24 mouse cellular contexts compared by ENCODE assay signal in genomic region chr8:115026201-115026600, GRCm38 (mm10).
A peak's percentile ranks its signal among the peaks of the same experiment; 100 is the strongest.
DNase-seq lines count a peak whose midpoint lies in the region; ATAC-seq and TF ChIP-seq lines count a peak whose summit lies in the region.
"Had no signal": no experiment of that assay in that cellular context is flagged by ENCODE, and none has a peak within 500 bp of the region (broad histone marks: within the 10 kb centered on the region; RNA-seq: fewer than 3 reads in every experiment).

No protein-coding gene starts in this region.

- peaks cover 4% of the 10 kb centered on the region; the same call in 1 of the 2 replicates for H3K4me1 ChIP-seq in lung, embryonic 14.5 days (ENCODE audit: insufficient read depth)
- peaks cover 9% of the 10 kb centered on the region for H3K4me1 ChIP-seq in lung, embryonic 16.5 days (replicated peaks; ENCODE audit: control insufficient read depth, insufficient read depth, low read length)
- H3K4me1 ChIP-seq in lung, adult 2 months (ENCODE audit: control insufficient read depth, insufficient read depth, low read length), result no peaks in the 10 kb centered on the region
- H3K4me1 ChIP-seq: forebrain, embryonic 12.5 days had no signal

- ATAC-seq in lung, embryonic 14.5 days (ENCODE audit: insufficient read depth), result no peak
- ATAC-seq in lung, embryonic 16.5 days (ENCODE audit: low read depth), result no peak
- ATAC-seq in frontal cortex, adult (ENCODE audit: low TSS enrichment), result no peak
- ATAC-seq: forebrain, embryonic 14.5 days had no signal

- WGBS in lung, embryonic 14.5 days, result 59% methylated on average over 7 of the region's 7 CpGs
- whole genome bisulfite sequencing in lung, embryonic 16.5 days, result 56% methylated on average over 7 of the region's 7 CpGs
- WGBS in lung, adult 2 months, result 78% methylated on average over 7 of the region's 7 CpGs

- TF ChIP-seq POLR2A in lung, adult 2 months (IDR thresholded peaks at IDR 0.05; ENCODE audit: borderline replicate concordance, extremely low read depth, low read depth, low read length), result no peak

- no peak for TF ChIP-seq CTCF in lung, embryonic 14.5 days (IDR thresholded peaks at IDR 0.05; ENCODE audit: low read depth)
- TF ChIP-seq CTCF in lung, adult 2 months (IDR thresholded peaks at IDR 0.05; ENCODE audit: insufficient read depth, low read length), result no peak

- no peaks in the 10 kb centered on the region for H3K27me3 ChIP-seq in lung, embryonic 14.5 days (ENCODE audit: insufficient read depth, low read length)
- no peaks in the 10 kb centered on the region for H3K27me3 ChIP-seq in lung, embryonic 16.5 days (ENCODE audit: control insufficient read depth, insufficient read depth, low read depth, low read length)
- H3K27me3 ChIP-seq: embryonic facial prominence, embryonic 13.5 days; embryonic facial prominence, embryonic 15.5 days had no signal

- H3K27ac ChIP-seq in lung, embryonic 14.5 days (ENCODE audit: low read depth), result peak overlapping the region; percentile 48; the same call in 1 of the 2 replicates
- peak overlapping the region; percentile 90 for H3K27ac ChIP-seq in lung, embryonic 16.5 days (ENCODE audit: low read length)
- H3K27ac ChIP-seq: embryonic facial prominence, embryonic 13.5 days; embryonic facial prominence, embryonic 15.5 days; forebrain, embryonic 10.5 days; forebrain, embryonic 12.5 days had no signal

- no peak overlapping the region for H3K4me3 ChIP-seq in lung, embryonic 14.5 days (ENCODE audit: low read depth, low read length)
- no peak overlapping the region for H3K4me3 ChIP-seq in lung, embryonic 16.5 days (ENCODE audit: low read length)
- H3K4me3 ChIP-seq in lung, adult 2 months (replicated peaks; ENCODE audit: extremely low read depth, low read depth, low read length), result no peak overlapping the region
- H3K4me3 ChIP-seq: embryonic facial prominence, embryonic 13.5 days; embryonic facial prominence, embryonic 15.5 days; erythroblast, embryonic 14.5 days; forebrain, embryonic 10.5 days; forebrain, embryonic 12.5 days had no signal

- no peak overlapping the region for H3K9ac ChIP-seq in lung, embryonic 14.5 days
- no peak overlapping the region for H3K9ac ChIP-seq in lung, embryonic 16.5 days (ENCODE audit: low read length)
- H3K9ac ChIP-seq: embryonic facial prominence, embryonic 13.5 days; embryonic facial prominence, embryonic 15.5 days; forebrain, embryonic 12.5 days had no signal

- no peak for DNase-seq in lung, embryonic 14.5 days
- no peak for DNase-seq in lung, postnatal 14 days
- no peak for DNase-seq in lung, adult 2 months
- DNase-seq in lung, postnatal 36 days, result peak; percentile 2
- no peak for DNase-seq in lung, adult 18-20 months
- peak; percentile 88 for DNase-seq in retina, postnatal 1 day
- DNase-seq: adrenal gland, adult 2 months; adrenal gland, postnatal 10 days; adrenal gland, postnatal 25 days; cerebellum, adult 11 months; cerebellum, adult 18-20 months; cerebellum, adult 8-10 months; cerebellum, adult 9-11 months; cerebellum, postnatal 14 days; cerebellum, postnatal 36 days; embryo, embryonic 11 days had no signal

- no peaks in the 10 kb centered on the region for H3K9me3 ChIP-seq in lung, embryonic 14.5 days (ENCODE audit: low read depth, low read length)
- H3K9me3 ChIP-seq in lung, embryonic 16.5 days (ENCODE audit: control insufficient read depth, low read length), result no peaks in the 10 kb centered on the region
- H3K9me3 ChIP-seq: embryonic facial prominence, embryonic 13.5 days; embryonic facial prominence, embryonic 15.5 days; forebrain, embryonic 10.5 days; forebrain, embryonic 12.5 days had no signal

- no peak overlapping the region for H3K4me2 ChIP-seq in lung, embryonic 14.5 days
- no peak overlapping the region for H3K4me2 ChIP-seq in lung, embryonic 16.5 days (ENCODE audit: low read depth, low read length)
- H3K4me2 ChIP-seq: embryonic facial prominence, embryonic 13.5 days; embryonic facial prominence, embryonic 15.5 days; forebrain, embryonic 12.5 days had no signal

- H3K36me3 ChIP-seq in lung, embryonic 14.5 days (ENCODE audit: insufficient read depth), result no peaks in the 10 kb centered on the region
- no peaks in the 10 kb centered on the region for H3K36me3 ChIP-seq in lung, embryonic 16.5 days (ENCODE audit: control insufficient read depth, insufficient read depth, low read length)
- H3K36me3 ChIP-seq: embryonic facial prominence, embryonic 13.5 days; embryonic facial prominence, embryonic 15.5 days; forebrain, embryonic 10.5 days; forebrain, embryonic 12.5 days had no signal

Comparison
In these comparisons a context has a peak if more than half of its experiments do, and no peak if none do; other contexts are left out.
1. DNase-seq: peak in lung, postnatal 36 days (single experiment) and retina, postnatal 1 day (single experiment); none in lung, embryonic 14.5 days (single experiment), lung, postnatal 14 days (single experiment), lung, adult 2 months (single experiment) and lung, adult 18-20 months (0 of 2).